Mouse (Mus musculus): ENCODE data around the gene Wsb2.

GRCm38 (mm10) chr5:117337999-117338398 is 19.1 kb upstream of the Wsb2 start:
- TF ChIP-seq POLR2A (IDR thresholded peaks at IDR 0.05; ENCODE audit: low read depth, low read length) (no peak), CTCF (IDR thresholded peaks at IDR 0.05; ENCODE audit: extremely low read depth, insufficient read depth, insufficient read length, insufficient replicate concordance) (no peak)
